Mouse (Mus musculus): ENCODE measurements around the gene Nop10. TPM values are rescaled to one million over a fixed set of nuclear protein-coding genes. Genes with fewer than 3 reads are reported as not detected.

Gene Nop10
- 132 and 136 TPM in 2 replicates for total RNA-seq (2017)

- peak; percentile 59 for ATAC-seq (replicated peaks; ENCODE audit: low read depth, poor library complexity, severe bottlenecking)
Observed at GRCm38 (mm10) chr2:112261748-112262653, at the start of gene Nop10. Nop10 (plus strand) TSS chr2:112261926.

DNA sequence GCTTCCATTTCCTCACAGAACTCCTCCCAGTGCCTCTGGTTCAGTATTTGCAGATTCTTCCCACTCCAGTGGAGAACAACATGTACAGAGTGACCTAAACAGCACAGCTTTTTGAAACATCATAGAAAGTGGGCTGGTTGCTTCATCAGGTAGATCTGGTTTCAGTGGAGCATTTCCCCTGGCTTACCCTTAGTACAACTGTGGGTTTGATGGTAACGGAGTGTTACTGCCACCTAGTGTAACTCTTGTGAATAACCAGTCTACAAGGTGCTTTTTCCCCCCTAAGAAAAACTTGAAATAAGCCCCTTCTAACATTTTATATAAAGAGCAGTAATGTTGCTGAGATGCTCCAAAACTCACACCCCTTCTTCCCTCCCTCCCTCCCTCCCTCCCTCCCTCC is 45.7 kb upstream of the Nop10 start:
- ATAC-seq (replicated peaks; ENCODE audit: low read depth, poor library complexity, severe bottlenecking) = peak; percentile 95

DNA sequence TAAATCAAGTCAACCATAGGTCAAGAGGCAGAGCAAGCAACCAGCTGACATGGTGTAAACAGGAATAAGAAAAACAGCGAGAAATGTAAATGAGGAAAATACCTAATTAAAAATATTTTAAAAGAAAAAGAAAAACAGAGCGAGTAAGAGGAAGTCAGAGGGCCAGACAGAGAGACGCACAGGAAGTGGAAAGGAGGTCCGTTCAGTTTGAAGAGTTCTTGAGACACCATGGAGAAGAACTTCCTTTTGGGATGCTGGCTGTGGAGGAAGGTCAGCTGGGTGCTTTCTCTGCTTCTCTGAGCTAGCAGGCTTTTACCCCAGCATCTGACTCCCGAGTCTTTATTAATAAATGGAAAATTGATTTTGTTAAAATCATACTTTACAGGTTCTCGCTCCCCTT is 44.1 kb upstream of the Nop10 start:
- no peak; the same call in 1 of the 2 replicates for ATAC-seq (replicated peaks; ENCODE audit: low read depth, poor library complexity, severe bottlenecking)

GRCm38 (mm10) chr2:112220880-112221279 is 40.8 kb upstream of the Nop10 start:
- ATAC-seq (replicated peaks; ENCODE audit: low read depth, poor library complexity, severe bottlenecking) = no peak; the same call in 1 of the 2 replicates

- peak; percentile 63 for ATAC-seq (replicated peaks; ENCODE audit: low read depth, poor library complexity, severe bottlenecking)
Observed at GRCm38 (mm10) chr2:112222607-112223006, 39.1 kb upstream of the Nop10 start.

- no peak for ATAC-seq (replicated peaks; ENCODE audit: low read depth, poor library complexity, severe bottlenecking)
Observed at GRCm38 (mm10) chr2:112224356-112224755, 37.4 kb upstream of the Nop10 start.

- ATAC-seq (replicated peaks; ENCODE audit: low read depth, poor library complexity, severe bottlenecking) = peak; percentile 94
Observed at GRCm38 (mm10) chr2:112232623-112233022, 29.1 kb upstream of the Nop10 start.

GRCm38 (mm10) chr2:112236620-112237019 is 25.1 kb upstream of the Nop10 start:
- no peak for ATAC-seq (replicated peaks; ENCODE audit: low read depth, poor library complexity, severe bottlenecking)

- no peak for ATAC-seq (replicated peaks; ENCODE audit: low read depth, poor library complexity, severe bottlenecking)
Observed at GRCm38 (mm10) chr2:112238006-112238405, 23.7 kb upstream of the Nop10 start.

DNA sequence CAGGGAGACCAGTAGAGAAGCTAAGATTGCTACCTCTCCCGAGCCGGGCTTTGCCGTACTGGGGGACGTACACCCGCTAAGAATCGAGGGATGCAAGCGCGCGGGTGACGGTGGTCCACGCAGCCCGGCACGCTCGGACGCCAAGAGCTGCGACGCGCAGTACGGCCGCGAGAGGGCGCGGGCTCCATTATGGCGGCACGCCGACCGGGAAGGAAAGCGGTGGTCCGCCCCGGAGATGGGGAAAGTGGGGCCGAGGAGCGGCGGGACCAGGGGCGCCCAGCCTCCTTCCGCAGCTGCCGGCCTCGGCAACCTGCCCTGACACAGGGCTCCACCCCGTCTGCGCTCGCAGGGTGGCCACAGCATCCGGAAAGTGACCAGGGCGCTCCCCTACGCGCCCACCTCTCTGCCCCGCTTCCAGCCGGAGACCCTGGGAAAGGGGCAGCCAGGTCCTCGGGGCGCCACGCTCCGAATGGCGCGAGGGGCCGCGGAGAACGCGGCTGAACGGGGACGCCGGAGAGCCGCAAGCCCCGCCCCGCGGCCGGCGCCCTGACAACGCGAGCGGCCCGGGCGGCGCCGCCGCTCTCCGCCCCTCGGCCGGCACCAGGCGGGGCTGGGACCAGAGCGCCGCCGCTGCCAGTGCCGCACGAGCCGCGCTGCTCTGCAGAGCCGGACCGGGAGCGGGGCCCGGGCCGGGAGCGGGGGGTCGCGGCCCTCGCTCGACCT is 22.4 kb upstream of the Nop10 start, which contains the start of gene Lpcat4:
Lpcat4 (plus strand) TSS at position 257 of the 723 bp plus-strand sequence.
- peak; percentile 82 for ATAC-seq (replicated peaks; ENCODE audit: low read depth, poor library complexity, severe bottlenecking)

DNA sequence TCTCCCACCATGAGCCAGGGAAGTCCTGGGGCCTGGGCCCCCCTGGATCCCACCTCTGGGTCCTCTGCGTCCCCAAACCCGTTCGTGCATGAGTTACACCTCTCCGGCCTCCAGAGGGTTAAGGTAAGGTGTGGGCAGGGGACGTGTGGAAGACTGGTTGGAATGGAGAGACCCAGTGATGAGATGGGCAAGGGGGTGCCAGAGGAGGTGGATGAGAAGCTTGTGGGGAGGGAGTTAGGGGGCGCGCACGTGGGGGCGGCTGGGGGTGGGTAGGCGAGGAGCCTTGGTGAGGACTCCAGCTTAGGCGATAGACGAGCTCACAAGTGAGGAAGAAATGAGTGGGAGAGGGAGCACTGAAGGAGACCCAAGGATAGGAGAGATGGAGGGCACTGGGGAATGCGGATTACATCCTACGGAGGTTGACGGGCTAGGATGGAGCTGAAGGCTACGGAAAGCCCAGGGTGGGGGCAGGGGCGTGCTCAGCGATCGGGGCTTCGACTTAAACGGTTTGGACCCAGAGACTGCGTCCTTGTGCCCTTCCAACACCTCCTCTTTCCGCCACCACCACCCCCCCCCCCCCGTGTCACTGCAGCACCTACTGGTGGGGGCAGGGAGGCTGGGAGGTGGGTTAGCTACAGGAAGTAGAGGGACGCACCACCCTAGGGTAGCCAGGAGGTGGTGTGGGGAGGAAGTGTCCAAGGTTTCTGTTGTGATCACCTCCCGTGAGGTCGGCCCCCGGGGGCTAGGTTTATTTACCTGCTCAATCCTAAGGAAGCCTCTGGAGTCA is 21.6 kb upstream of the Nop10 start:
- peak; percentile 45 for ATAC-seq (replicated peaks; ENCODE audit: low read depth, poor library complexity, severe bottlenecking)

GRCm38 (mm10) chr2:112241787-112242186 is 19.9 kb upstream of the Nop10 start:
- no peak for ATAC-seq (replicated peaks; ENCODE audit: low read depth, poor library complexity, severe bottlenecking)

DNA sequence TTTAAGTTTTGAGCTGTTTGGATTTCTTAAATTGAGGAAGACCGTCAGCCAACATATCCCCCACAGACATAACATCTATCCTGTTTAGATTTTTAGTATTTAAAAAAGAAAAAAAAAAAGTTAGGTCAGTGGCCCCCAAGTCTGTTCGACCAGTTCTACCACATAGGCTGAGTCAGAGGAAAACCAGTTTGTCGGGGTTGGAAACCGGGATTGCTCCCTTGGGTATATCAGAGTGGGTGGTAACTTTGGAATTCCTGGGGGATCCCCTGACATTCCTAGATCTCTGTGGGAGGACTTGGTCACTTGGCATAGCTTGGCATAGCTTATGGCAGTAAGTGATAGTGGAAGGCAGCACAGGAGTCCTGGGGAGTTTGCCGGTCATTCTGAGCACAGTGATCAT is 16.4 kb upstream of the Nop10 start:
- no peak for ATAC-seq (replicated peaks; ENCODE audit: low read depth, poor library complexity, severe bottlenecking)

DNA sequence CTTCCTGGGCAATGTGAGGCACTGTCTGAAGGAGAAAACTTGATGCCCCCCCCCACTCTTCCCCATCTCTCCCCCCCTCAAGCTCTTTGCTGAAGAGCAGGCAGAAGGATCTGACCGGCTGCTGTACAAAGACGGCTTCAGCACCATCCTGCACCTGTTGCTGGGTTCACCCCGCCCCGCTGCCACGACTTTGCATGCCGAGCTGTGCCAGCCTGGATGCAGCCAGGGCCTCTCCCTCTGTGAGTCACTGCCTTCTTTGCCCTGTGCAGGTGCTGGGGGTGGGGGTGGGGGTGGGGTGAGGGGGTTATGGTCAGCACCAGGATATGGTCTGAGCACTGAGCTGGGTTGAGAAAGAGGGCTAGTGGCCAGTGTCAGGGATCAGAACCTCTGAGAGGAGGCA is 15.5 kb upstream of the Nop10 start:
- no peak for ATAC-seq (replicated peaks; ENCODE audit: low read depth, poor library complexity, severe bottlenecking)

GRCm38 (mm10) chr2:112247323-112247722 is 14.4 kb upstream of the Nop10 start:
- peak; percentile 76 for ATAC-seq (replicated peaks; ENCODE audit: low read depth, poor library complexity, severe bottlenecking)

DNA sequence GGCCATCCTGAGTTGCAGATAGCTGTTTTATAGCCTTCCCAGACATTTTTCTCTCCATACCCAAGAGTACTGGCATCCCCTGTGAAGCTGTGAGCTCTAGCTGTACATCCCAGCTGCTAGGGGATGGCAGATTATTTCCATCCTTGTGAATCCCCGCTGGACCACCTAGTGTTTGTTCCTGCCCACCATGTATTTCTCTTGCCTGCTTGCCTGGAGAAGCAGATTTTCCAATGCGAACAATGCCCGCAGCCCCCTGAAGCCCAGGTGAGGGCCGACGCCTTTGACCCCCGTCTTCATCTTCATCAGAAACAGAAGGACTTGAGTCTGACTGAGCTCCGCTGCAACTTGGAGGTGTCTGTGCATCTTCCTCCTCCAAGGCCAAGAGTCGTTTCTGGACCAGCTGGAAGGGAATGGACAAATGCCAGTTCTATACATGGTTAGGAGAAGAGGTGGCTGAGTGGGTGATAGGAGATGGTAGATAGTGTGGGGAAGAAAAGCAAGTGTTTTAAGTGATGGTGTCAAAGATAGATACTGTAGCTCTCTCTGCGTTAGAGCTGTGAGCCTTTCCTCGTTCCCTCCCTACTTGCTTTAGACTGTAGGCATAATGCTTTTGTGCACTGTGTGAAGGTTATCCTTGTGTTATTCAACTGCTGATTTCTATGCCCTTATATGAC is 11.8 kb upstream of the Nop10 start:
- no peak for ATAC-seq (replicated peaks; ENCODE audit: low read depth, poor library complexity, severe bottlenecking)

DNA sequence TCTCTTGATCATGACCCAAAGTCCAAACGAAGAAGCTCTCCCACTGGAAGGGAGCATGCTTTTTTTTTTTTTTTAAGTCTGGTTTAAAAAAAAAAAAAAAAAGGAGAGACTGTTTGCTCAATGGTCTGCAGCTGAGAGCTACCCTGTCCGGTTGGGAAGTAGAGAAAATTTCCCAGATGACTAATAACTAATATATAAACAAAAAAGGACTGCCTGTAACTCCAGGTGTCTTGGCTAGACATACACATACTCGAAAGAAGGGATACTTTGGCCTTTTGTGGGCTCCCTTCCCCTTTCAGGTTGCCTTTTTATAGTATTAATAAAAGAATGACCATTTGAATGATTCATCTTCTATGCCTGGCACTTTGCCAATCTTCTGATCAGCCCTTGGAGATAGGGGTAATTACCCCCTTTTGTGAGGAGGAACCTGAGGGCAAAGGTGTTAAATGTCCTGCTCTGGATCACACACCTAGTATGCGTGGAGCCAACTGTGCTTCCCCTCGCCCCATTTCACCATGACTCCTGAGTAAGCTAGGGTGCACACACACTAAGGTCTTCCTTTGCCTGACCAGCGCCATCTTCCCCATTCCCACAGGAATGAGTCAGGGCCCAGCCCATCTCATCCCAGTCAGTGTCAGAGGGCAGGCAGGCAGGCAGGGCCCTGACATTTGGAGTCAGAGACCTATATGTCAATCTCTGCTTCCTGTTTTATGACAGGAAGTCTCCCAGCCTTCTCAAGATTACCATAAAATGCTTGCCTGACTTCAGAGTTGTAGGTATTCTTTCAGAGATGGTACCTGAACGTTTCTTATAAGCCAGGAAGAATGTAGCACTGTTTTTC is 6.8 kb upstream of the Nop10 start:
- ATAC-seq (replicated peaks; ENCODE audit: low read depth, poor library complexity, severe bottlenecking) = peak; percentile 50

- ATAC-seq (replicated peaks; ENCODE audit: low read depth, poor library complexity, severe bottlenecking) = peak; percentile 16; the same call in 1 of the 2 replicates
Observed at GRCm38 (mm10) chr2:112259241-112259962, 2.3 kb upstream of the Nop10 start, which contains the start of gene Nutm1. Nutm1 (minus strand) TSS chr2:112259291.
